In genomic region chr12:52780216-52780615, GRCm38 (mm10) we compare ENCODE assay signal across 25 mouse cellular contexts.
DNase-seq lines count a peak whose midpoint lies in the region; ATAC-seq and TF ChIP-seq lines count a peak whose summit lies in the region.
"Had no signal": no experiment of that assay in that cellular context is flagged by ENCODE, and none has a peak within 500 bp of the region (broad histone marks: within the 10 kb centered on the region; RNA-seq: fewer than 3 reads in every experiment).

No protein-coding gene starts in this region.

- no peak overlapping the region for H3K9ac ChIP-seq in hindbrain, embryonic 13.5 days
- H3K9ac ChIP-seq in lung, postnatal 0 days (replicated peaks; ENCODE audit: low read depth): no peak overlapping the region
- H3K9ac ChIP-seq: embryonic facial prominence, embryonic 13.5 days; heart, embryonic 15.5 days; intestine, embryonic 15.5 days had no signal

- H3K27ac ChIP-seq in hindbrain, embryonic 13.5 days: peak overlapping the region; percentile 64
- H3K27ac ChIP-seq in lung, postnatal 0 days (ENCODE audit: low read length): no peak overlapping the region
- H3K27ac ChIP-seq: embryonic facial prominence, embryonic 13.5 days; heart, embryonic 15.5 days; intestine, embryonic 15.5 days; midbrain, embryonic 10.5 days had no signal

- H3K36me3 ChIP-seq in hindbrain, embryonic 13.5 days: no peaks in the 10 kb centered on the region
- H3K36me3 ChIP-seq in myocyte (ENCODE audit: control insufficient read depth, insufficient read depth): no peaks in the 10 kb centered on the region
- no peaks in the 10 kb centered on the region for H3K36me3 ChIP-seq in lung, postnatal 0 days (ENCODE audit: insufficient read depth, low read length)
- H3K36me3 ChIP-seq: embryonic facial prominence, embryonic 13.5 days; G1E; heart, embryonic 15.5 days; intestine, embryonic 15.5 days; midbrain, embryonic 10.5 days had no signal

- H3K9me3 ChIP-seq in hindbrain, embryonic 13.5 days: no peaks in the 10 kb centered on the region
- no peaks in the 10 kb centered on the region for H3K9me3 ChIP-seq in lung, postnatal 0 days (ENCODE audit: low read length)
- H3K9me3 ChIP-seq: embryonic facial prominence, embryonic 13.5 days; heart, embryonic 15.5 days; intestine, embryonic 15.5 days; midbrain, embryonic 10.5 days had no signal

- DNase-seq in frontal cortex, postnatal 25 days (ENCODE audit: low spot score in 2 of 2): no peak
- peak; percentile 25 for DNase-seq in adipocyte (ENCODE audit: low spot score)
- no peak for DNase-seq in lung, postnatal 0 days (ENCODE audit: low spot score)
- DNase-seq in adrenal gland, adult 8-10 months: no peak
- DNase-seq: adrenal gland, postnatal 10 days; B cell, adult 2 months; cerebellum, adult 9-11 months; gastrocnemius, postnatal 36 days; heart, postnatal 36 days; kidney, adult 8-10 months; kidney, postnatal 10 days; retina, postnatal 1 day; right cerebral cortex, postnatal 25 days; spleen, adult 18-20 months; thymus, postnatal 14 days had no signal

- TF ChIP-seq EP300 in lung, postnatal 0 days (IDR thresholded peaks at IDR 0.05): no peak

- TF ChIP-seq POLR2A in myocyte (IDR thresholded peaks at IDR 0.05; ENCODE audit: insufficient read length, low read depth): no peak

- peak; percentile 58 for ATAC-seq in frontal cortex, adult (ENCODE audit: low TSS enrichment)
- no peak for ATAC-seq in hindbrain, embryonic 13.5 days (ENCODE audit: low FRiP score)
- no peak for ATAC-seq in lung, postnatal 0 days
- ATAC-seq: forebrain, embryonic 16.5 days; intestine, embryonic 15.5 days had no signal

- H3K4me2 ChIP-seq in hindbrain, embryonic 13.5 days: no peak overlapping the region
- peak overlapping the region; percentile 51 for H3K4me2 ChIP-seq in myocyte (ENCODE audit: low read depth)
- H3K4me2 ChIP-seq in lung, postnatal 0 days (replicated peaks; ENCODE audit: low read depth, low read length): no peak overlapping the region
- H3K4me2 ChIP-seq: embryonic facial prominence, embryonic 13.5 days; heart, embryonic 15.5 days; intestine, embryonic 15.5 days had no signal

- peaks cover 26% of the 10 kb centered on the region for H3K4me1 ChIP-seq in hindbrain, embryonic 13.5 days (replicated peaks)
- H3K4me1 ChIP-seq in lung, postnatal 0 days (ENCODE audit: insufficient read depth, low read depth, low read length): peaks cover 3% of the 10 kb centered on the region; the same call in 1 of the 2 replicates

- no peak overlapping the region for H3ac ChIP-seq in myocyte (ENCODE audit: control insufficient read depth, insufficient read length)

- H3K79me2 ChIP-seq in myocyte (ENCODE audit: control insufficient read depth, insufficient read depth): no peaks in the 10 kb centered on the region

- no peak for TF ChIP-seq CTCF in lung, postnatal 0 days (IDR thresholded peaks at IDR 0.05)

- no peaks in the 10 kb centered on the region for H3K27me3 ChIP-seq in hindbrain, embryonic 13.5 days
- no peaks in the 10 kb centered on the region for H3K27me3 ChIP-seq in myocyte (ENCODE audit: control insufficient read depth, insufficient read depth, insufficient read length)
- no peaks in the 10 kb centered on the region for H3K27me3 ChIP-seq in lung, postnatal 0 days (replicated peaks; ENCODE audit: insufficient read depth, low read length)
- H3K27me3 ChIP-seq: CH12.LX; embryonic facial prominence, embryonic 13.5 days; heart, embryonic 15.5 days; intestine, embryonic 15.5 days had no signal

- 18% methylated on average over 5 of the region's 5 CpGs for WGBS in hindbrain, embryonic 13.5 days
- 44% methylated on average over 5 of the region's 5 CpGs for WGBS in lung, postnatal 0 days

- no peak overlapping the region for H3K4me3 ChIP-seq in hindbrain, embryonic 13.5 days
- no peak overlapping the region for H3K4me3 ChIP-seq in myocyte
- no peak overlapping the region for H3K4me3 ChIP-seq in lung, postnatal 0 days (ENCODE audit: low read depth, low read length)
- H3K4me3 ChIP-seq: embryonic facial prominence, embryonic 13.5 days; heart, embryonic 15.5 days; intestine, embryonic 15.5 days; midbrain, embryonic 10.5 days had no signal

TF ChIP-seq in myocyte, 11 proteins besides CTCF, POLR2A, EP300 and RAD21:
- no peak for TF ChIP-seq REST (IDR thresholded peaks at IDR 0.05; ENCODE audit: insufficient read depth, insufficient read length)
- TF ChIP-seq TCF12 (IDR thresholded peaks at IDR 0.05; ENCODE audit: insufficient read depth, poor library complexity, severe bottlenecking): no peak
- no peak for TF ChIP-seq POLR2AphosphoS2 (IDR thresholded peaks at IDR 0.05; ENCODE audit: insufficient read length, low read depth)
- TF ChIP-seq MAX (IDR thresholded peaks at IDR 0.05; ENCODE audit: low read depth): no peak
- no peak for TF ChIP-seq USF1 (IDR thresholded peaks at IDR 0.05; ENCODE audit: low read depth)
- no peak for TF ChIP-seq MYOG (IDR thresholded peaks at IDR 0.05; ENCODE audit: control insufficient read depth in 1 of 3, insufficient read depth in 1 of 3, insufficient read length in 2 of 3, low read depth in 2 of 3)
- TF ChIP-seq SRF (IDR thresholded peaks at IDR 0.05; ENCODE audit: control insufficient read depth, insufficient read length, low read depth): no peak
- no peak for TF ChIP-seq CEBPB (IDR thresholded peaks at IDR 0.05; ENCODE audit: insufficient read depth, poor library complexity, severe bottlenecking)
- TF ChIP-seq E2F4 (IDR thresholded peaks at IDR 0.05; ENCODE audit: insufficient read depth): no peak
- TF ChIP-seq TCF3 (IDR thresholded peaks at IDR 0.05; ENCODE audit: insufficient read length, low read depth): no peak
- TF ChIP-seq MYOD1 (IDR thresholded peaks at IDR 0.05; ENCODE audit: control insufficient read depth in 1 of 3, insufficient read length in 2 of 3, low read depth in 2 of 3): no peak
